Mouse (Mus musculus) forebrain, embryonic 12.5 days (tissue): ENCODE results near the gene Sept8. TPM values are rescaled to one million over a fixed set of nuclear protein-coding genes. Genes with fewer than 3 reads are reported as not detected.

Experiments used
- ATAC-seq: fragments of 200-750 bp; cut with Nextera tagmentation; 2 replicates; pipeline ENCODE4 v1.8.0; 2017; ENCODE audit warnings: moderate TSS enrichment; ENCODE audit not compliant: low FRiP score
- H3K27ac ChIP-seq: fragments of 300-500 bp; sonication (generic); 2 replicates; pipeline ENCODE4 v1.5.1; 2016; ENCODE audit warnings: mild to moderate bottlenecking
- H3K27me3 ChIP-seq: fragments of 300-500 bp; sonication (generic); 2 replicates; pipeline ENCODE4 v1.6.1; 2016; ENCODE audit warnings: mild to moderate bottlenecking
- H3K36me3 ChIP-seq: fragments of 300-500 bp; sonication (generic); replicated peaks from 2 replicates; pipeline ENCODE4 v1.6.1; 2016; ENCODE audit warnings: mild to moderate bottlenecking
- H3K4me1 ChIP-seq: fragments of 300-500 bp; sonication (generic); 2 replicates; pipeline ENCODE4 v1.6.1; 2016
- H3K4me2 ChIP-seq: fragments of 300-500 bp; sonication (generic); 2 replicates; pipeline ENCODE4 v1.6.1; 2016; ENCODE audit warnings: mild to moderate bottlenecking, moderate library complexity
- H3K4me3 ChIP-seq: fragments of 300-500 bp; sonication (generic); replicated peaks from 2 replicates; pipeline ENCODE4 v1.5.1; 2016; ENCODE audit warnings: mild to moderate bottlenecking
- H3K9ac ChIP-seq: fragments of 300-500 bp; sonication (generic); 2 replicates; pipeline ENCODE4 v1.6.1; 2016; ENCODE audit warnings: mild to moderate bottlenecking
- H3K9me3 ChIP-seq: fragments of 300-500 bp; sonication (generic); 2 replicates; pipeline ENCODE4 v1.6.1; 2016
- WGBS: fragments of 180-500 bp; shearing (Covaris S2); methylation state at CpG from one replicate; pipeline ENCODE4 v1.1.7; 2016; 5-methylcytosine and 5-hydroxymethylcytosine counted together
- polyA plus RNA-seq: library from polyadenylated mRNA; unstranded; fragments of >200 nt; fragmentation: Nextera tagmentation; extraction: Ambion mirVana; gene quantifications from 2 replicates; pipeline ENCODE4 v1.2.1, GENCODE M21; 2016

The Sept8 gene
- 22.5 and 23.7 TPM in 2 replicates for polyA plus RNA-seq

DNA sequence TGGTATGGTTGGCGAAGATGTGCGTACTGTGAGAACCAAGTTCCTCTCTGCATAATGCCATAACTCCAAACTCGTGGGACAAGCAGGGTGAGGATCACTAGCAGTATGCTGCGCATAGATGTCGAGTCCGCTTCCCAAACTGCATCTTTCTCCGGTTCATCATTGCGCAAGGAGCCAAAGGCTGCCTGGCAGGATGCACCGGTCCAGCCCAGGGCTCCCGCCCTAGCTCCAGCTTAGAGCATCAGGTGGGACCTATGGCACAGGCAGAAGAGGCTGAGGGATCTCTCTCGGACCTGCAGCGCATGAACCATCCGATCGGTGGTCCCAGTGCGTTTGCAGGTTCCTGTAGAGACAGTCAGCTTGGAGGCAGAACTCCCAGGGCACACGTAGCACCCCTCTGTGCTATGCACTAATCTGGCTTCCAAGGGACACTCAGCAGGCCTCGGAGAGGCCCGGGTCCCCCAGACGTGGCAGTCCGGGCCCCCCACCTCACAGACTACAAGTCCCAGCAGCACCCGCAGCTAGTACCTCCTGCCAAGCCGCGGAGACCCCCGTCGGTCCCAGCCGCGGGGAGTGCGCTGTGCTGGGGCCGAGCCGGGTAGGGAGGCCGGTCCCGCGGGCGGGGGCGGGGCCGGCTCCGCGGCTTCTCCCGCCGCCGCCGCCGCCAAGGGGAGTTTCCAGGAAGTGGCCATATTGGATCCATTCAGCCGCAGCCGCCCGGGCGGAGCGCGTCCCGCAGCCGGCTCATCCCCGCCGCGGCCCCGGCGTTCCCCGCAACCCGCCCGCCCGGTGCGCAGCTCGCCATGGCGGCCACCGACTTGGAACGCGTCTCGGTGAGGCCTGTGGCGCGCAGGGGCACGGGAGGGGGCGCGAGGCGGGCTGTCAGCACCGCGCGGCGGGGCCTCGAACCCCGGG is at the start of gene Sept8:
Gene Sept8, plus strand, starts transcription at position 51 of the 915 bp plus-strand sequence.
- Histone ChIP-seq H3K27ac (peak within 1 kb of the TSS; percentile 32; the same call in 1 of the 2 replicates), H3K27me3 (peaks cover 18% of the 10 kb centered on the region), H3K9me3 (no peaks in the 10 kb centered on the region), H3K4me1 (peaks cover 30% of the 10 kb centered on the region), H3K36me3 (no peaks in the 10 kb centered on the region), H3K4me2 (peak within 1 kb of the TSS; percentile 75), H3K4me3 (peak within 1 kb of the TSS; percentile 79), H3K9ac (peak within 1 kb of the TSS; percentile 90)
- peak; percentile 87 for ATAC-seq
- WGBS: 5% methylated on average over 65 of the region's 79 CpGs

DNA sequence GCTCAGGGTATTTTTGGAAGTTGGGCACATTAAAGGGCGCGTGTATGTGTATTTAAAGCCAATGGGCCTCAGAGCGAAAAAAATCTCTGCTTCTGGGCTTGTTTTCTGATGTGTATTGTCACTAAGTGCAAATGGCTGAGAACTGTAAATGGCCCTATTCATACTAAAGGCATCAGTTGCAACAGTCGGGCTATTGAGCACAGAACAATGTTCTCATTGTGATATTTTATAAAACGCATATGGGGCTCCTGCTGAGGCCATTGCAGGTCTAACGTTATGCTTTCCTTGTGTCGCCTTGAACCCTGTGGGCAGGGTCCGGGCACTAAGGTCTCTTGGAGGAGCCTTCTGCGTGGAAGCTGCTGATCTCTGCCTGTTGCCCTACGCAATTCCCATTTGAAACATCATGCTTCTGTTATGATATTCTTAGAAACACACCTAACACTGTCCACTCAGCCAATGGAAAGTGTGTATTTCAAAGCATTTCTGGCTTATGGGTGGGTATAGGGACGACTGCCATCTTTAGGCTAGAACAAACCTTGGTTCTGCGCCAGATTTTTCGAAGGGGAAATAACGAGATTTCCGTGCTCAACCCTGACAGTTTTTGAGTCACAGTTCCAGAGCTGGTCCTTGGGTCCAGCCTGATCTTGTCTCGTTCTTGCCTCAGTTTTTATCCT is 49.6 kb upstream of the Sept8 start:
- ATAC-seq: no peak
- H3K36me3 ChIP-seq: no peaks in the 10 kb centered on the region
- 31% methylated on average over 16 of the region's 16 CpGs for WGBS
- H3K4me1 ChIP-seq: peaks cover 30% of the 10 kb centered on the region
- H3K27me3 ChIP-seq: peaks cover 75% of the 10 kb centered on the region
- H3K4me2 ChIP-seq: peak overlapping the region; percentile 57
- H3K9ac ChIP-seq: no peak overlapping the region
- no peak overlapping the region for H3K27ac ChIP-seq
- H3K4me3 ChIP-seq: no peak overlapping the region
- H3K9me3 ChIP-seq: no peaks in the 10 kb centered on the region

DNA sequence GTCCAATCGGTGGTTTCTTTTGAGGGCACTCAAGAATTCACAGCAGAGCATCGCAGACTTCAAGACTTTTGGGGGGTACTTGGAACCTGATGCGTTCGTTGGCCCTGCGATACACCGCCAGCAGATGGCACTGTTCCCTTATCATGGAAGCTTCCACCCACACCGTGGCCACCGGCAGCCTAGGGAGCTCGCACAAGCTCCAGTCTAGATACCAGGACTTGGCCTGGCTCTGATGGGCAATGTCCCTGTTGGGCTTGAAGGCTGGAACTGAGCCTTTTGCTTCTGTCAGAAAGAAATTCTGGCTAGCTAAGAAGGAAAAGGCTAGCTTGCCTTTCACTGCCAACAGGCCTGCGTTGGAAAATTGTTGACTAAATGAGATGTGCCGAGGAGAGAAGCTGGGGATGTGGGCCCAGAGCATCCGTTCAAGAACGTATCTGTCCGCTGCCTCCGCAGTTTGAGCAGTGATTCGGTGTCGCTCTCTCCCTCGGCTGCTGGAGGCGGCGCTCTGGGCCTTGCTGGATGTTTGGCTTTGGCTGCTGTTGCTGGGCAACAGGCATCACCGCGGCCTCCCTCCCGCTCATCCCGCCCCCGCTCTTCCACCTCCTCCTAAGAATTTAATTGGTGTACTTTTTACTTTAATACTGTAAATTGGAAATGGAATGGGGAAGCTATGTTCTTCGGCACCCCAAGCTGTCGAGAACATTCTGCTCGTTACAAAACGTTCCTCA is 48.9 kb upstream of the Sept8 start, which contains the start of gene Gm9837:
Gene Gm9837, minus strand, starts transcription at position 512 of the 728 bp plus-strand sequence.
- Histone ChIP-seq H3K9me3 (no peaks in the 10 kb centered on the region), H3K36me3 (no peaks in the 10 kb centered on the region), H3K27ac (peak within 1 kb of the TSS; percentile 31; the same call in 1 of the 2 replicates), H3K9ac (peak within 1 kb of the TSS; percentile 41), H3K4me1 (peaks cover 30% of the 10 kb centered on the region), H3K4me3 (peak within 1 kb of the TSS; percentile 25), H3K27me3 (peaks cover 68% of the 10 kb centered on the region), H3K4me2 (peak within 1 kb of the TSS; percentile 57)
- ATAC-seq: peak; percentile 81
- WGBS: 1% methylated on average over 29 of the region's 29 CpGs

DNA sequence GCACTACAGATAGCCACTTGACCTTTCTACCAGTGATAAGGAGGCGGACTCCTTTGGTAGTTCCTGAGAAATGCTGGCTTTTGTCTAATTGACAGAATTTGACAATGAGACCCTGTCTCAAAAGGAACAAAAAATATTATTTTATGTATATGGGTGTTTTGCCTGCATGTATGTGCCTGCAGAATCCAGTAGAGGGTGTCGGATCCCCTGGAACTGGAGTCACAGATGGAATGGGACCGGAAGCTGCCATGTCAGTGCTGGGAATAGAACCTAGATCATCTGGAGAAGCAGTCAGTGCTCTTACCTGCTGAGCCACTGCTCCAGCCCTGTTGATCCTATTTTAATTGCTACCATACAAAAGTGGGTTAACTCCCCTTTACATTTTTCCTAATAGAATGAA is 46.3 kb upstream of the Sept8 start:
- H3K4me2 ChIP-seq: no peak overlapping the region
- peaks cover 47% of the 10 kb centered on the region for H3K27me3 ChIP-seq
- no peaks in the 10 kb centered on the region for H3K9me3 ChIP-seq
- H3K4me1 ChIP-seq: peaks cover 35% of the 10 kb centered on the region
- no peak overlapping the region for H3K9ac ChIP-seq
- no peaks in the 10 kb centered on the region for H3K36me3 ChIP-seq
- WGBS: 87% methylated on average over 3 of the region's 3 CpGs
- ATAC-seq: no peak
- no peak overlapping the region for H3K27ac ChIP-seq
- H3K4me3 ChIP-seq: no peak overlapping the region

DNA sequence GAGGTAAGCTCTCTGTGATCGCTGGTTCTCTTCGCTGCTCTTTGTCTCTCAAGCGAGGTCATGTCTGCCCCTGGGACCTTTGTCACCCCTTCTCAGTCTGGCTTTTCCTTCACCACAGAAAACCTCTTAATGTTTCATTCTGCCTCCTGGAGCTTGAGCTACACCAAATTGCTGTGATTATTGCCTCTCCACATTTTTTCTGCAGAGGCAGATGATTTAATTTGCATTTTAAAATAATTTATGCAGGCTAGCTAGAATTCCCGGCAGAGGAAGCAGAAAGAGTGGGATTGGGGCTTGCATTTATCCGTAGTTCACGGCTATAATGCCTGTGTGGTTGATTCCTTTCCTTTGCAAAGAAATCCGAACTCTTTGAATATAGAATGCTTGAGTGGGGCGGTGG is 43.4 kb upstream of the Sept8 start:
- 17% methylated on average over 8 of the region's 8 CpGs for WGBS
- Histone ChIP-seq H3K27me3 (peaks cover 61% of the 10 kb centered on the region), H3K4me3 (no peak overlapping the region)

DNA sequence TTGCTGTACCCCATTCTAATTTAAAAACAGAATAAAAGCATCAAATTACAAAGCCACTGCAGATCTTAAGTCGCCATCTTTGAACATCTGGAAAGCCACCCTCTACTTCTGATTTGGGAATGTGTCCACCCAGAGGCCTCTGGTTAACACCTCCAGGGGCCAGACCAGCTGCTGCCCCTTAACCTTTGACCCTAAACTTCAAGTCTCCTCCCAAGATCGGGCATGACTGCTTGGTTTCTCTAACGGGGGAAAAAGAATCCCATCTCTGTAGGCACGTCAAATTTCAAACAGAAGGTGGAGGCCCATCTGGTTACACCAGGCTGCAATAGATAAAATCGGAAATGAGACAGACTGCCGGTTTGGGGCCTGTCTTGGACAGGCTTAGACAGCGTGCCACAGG is 41.2 kb upstream of the Sept8 start:
- 55% methylated on average over 7 of the region's 7 CpGs for WGBS
- no peak for ATAC-seq
- peaks cover 65% of the 10 kb centered on the region for H3K27me3 ChIP-seq
- H3K36me3 ChIP-seq: no peaks in the 10 kb centered on the region
- 0 out of 2 replicates have a peak, but pooled peaks cover 4% of the 10 kb centered on the region for H3K9me3 ChIP-seq
- H3K4me3 ChIP-seq: 0 out of 2 replicates have a peak overlapping the region, but pooled peaks have one; percentile 48
- peaks cover 33% of the 10 kb centered on the region for H3K4me1 ChIP-seq
- no peak overlapping the region for H3K9ac ChIP-seq
- H3K27ac ChIP-seq: no peak overlapping the region
- H3K4me2 ChIP-seq: no peak overlapping the region

More for the DNA sequence above, 43.4 kb upstream of the Sept8 start:
- Histone ChIP-seq H3K4me1 (peaks cover 40% of the 10 kb centered on the region), H3K4me2 (peak overlapping the region; percentile 32), H3K9me3 (0 out of 2 replicates have a peak, but pooled peaks cover 4% of the 10 kb centered on the region), H3K27ac (peak overlapping the region; percentile 79), H3K9ac (no peak overlapping the region), H3K36me3 (no peaks in the 10 kb centered on the region)
- 0 out of 2 replicates have a peak, but pooled peaks have one; percentile 27 for ATAC-seq

DNA sequence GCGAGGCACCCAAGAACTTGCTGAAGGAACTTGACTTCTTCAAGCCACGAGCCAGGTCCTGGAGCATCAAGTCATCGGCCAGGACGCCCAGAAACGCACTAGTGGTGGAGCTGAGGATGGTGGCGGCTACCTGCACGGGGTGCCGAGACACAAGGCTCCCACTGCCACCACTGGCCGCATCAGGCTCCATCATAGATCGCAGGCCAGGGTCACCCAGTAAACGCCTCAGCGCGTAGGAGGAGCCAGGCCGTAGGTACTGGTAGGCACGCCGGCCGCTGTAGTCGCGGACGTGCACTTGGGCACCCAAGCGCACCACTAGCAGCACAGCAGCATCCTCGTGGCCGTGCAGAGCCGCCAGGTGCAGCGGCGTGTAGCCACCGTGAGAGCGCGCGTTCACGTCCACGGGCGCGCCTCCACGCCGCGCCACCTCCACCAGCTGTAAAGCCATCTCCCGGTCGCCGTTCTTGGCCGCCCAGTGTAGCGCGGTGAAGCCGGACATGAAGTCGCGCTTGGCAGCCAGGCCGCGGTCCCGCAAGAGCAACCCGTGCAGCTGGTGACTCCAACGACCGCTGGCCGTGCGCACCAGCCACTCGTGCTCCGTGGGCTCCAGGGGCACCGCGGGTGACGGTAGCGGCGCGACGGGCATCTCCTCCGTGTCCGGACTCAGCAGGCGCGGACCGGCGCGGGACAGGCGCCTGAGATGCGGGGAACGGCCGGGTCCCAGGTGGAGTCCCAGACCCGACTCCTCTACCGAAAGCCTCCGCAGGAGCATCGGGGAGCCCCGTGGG is 40.5 kb upstream of the Sept8 start:
- 4% methylated on average over 74 of the region's 79 CpGs for WGBS
- peak overlapping the region; percentile 48; the same call in 1 of the 2 replicates for H3K9ac ChIP-seq
- H3K9me3 ChIP-seq: 0 out of 2 replicates have a peak, but pooled peaks cover 4% of the 10 kb centered on the region
- H3K27ac ChIP-seq: no peak overlapping the region
- no peak for ATAC-seq
- H3K27me3 ChIP-seq: peaks cover 66% of the 10 kb centered on the region
- H3K36me3 ChIP-seq: no peaks in the 10 kb centered on the region
- H3K4me3 ChIP-seq: peak overlapping the region; percentile 48
- H3K4me1 ChIP-seq: peaks cover 33% of the 10 kb centered on the region
- peak overlapping the region; percentile 72 for H3K4me2 ChIP-seq

DNA sequence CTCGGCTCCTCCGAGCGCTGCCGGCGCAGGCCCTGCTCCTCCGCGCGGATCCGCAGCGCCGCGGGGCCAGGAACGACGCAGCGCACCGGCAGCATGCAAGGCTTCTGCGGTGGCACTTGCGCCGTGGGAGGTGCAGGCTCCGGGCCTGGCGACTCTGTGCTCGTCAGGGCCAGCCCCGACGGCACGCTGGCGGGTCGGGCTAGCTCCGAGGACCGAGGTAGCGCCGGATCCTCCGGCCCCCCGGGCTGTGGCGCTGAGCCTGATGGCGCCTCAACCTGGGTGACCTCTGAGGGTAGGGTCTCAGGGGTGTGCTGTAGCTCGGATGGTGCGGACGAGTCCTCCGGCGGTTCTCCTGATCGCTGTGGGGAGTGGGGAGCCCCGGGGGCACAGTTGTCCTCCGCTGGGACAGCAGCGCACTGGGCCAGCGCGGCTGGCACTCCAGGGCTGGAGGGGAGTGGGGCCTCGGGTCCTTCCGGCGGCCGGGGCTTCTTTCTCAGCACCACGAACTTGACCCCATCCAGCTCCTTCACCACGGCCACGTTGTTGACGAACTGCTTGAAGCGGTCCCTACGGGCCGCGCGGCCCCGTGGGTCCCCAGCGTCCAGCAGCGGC is 39.8 kb upstream of the Sept8 start:
- 0 out of 2 replicates have a peak, but pooled peaks cover 4% of the 10 kb centered on the region for H3K9me3 ChIP-seq
- 1% methylated on average over 62 of the region's 62 CpGs for WGBS
- H3K4me3 ChIP-seq: peak overlapping the region; percentile 48
- peak overlapping the region; percentile 72 for H3K4me2 ChIP-seq
- peak overlapping the region; percentile 48 for H3K9ac ChIP-seq
- peaks cover 33% of the 10 kb centered on the region for H3K4me1 ChIP-seq
- H3K27ac ChIP-seq: peak overlapping the region; percentile 46; the same call in 1 of the 2 replicates
- peaks cover 62% of the 10 kb centered on the region for H3K27me3 ChIP-seq
- ATAC-seq: 0 out of 2 replicates have a peak, but pooled peaks have one; percentile 39
- no peaks in the 10 kb centered on the region for H3K36me3 ChIP-seq

DNA sequence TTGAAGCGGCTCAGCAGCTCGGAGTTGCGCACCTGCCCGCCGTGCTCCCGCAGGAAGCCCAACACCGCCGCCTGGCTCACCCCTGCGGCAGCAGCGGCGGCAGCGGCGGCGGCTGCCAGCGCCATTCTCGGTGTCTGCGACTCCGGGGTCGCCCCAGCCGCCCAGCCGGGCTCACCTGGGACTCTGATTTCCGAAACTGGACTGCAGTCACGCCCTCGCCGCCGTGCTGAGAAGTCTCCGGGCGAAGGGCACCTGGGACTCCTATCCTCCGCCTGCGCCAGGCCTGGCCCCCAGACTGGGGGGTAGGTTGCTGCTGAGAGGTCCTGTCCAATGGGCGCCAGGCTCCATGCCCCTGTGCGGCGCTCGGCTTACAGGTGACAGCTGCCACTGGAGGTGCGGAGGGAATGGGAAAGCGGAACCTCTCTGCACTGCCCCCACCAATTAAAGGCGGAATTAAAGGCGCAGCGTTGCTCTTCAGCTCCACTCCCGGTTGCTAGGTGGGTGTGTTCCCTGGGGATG is 39.2 kb upstream of the Sept8 start, which contains the start of the genes Gm9945 and Sowaha:
Gene Gm9945, plus strand, starts transcription at position 384 of the 519 bp plus-strand sequence.
Gene Sowaha, minus strand, starts transcription at position 492 of the 519 bp plus-strand sequence.
- peak; percentile 40; the same call in 1 of the 2 replicates for ATAC-seq
- WGBS: 5% methylated on average over 40 of the region's 40 CpGs
- no peaks in the 10 kb centered on the region for H3K36me3 ChIP-seq

DNA sequence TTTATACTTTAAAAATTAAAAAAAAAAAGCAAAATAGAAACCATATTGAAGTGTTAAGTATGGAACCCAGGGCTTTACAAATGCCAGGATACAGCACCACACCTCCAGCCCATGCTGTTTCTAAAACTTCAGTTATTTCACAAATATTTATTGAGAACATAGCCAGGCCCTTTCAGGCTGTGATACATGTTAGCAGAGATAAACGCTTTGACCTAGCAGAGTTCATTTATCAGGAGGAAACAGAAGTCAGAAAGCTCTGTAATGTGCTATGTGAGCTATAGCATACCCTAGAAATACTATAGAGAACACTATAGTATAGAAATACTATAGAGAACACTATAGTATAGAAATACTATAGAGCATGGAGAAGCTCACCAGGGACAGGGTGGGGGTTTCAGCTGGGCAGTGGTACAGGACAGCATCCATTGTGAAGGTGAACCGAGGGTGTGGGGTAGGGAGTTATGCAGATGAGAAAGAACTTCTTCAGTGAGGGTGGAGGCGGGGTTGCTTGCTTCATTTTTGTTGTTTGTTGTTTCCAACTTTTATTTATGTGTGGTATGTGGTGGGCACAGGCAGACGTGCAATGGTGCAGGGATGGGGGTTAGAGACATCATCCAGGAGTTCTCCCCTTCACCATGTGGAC is 37.8 kb upstream of the Sept8 start:
- ATAC-seq: no peak
- WGBS: 78% methylated on average over 4 of the region's 4 CpGs
- no peak overlapping the region for H3K4me2 ChIP-seq
- no peak overlapping the region for H3K27ac ChIP-seq
- H3K36me3 ChIP-seq: no peaks in the 10 kb centered on the region
- no peak overlapping the region for H3K4me3 ChIP-seq
- 0 out of 2 replicates have a peak, but pooled peaks cover 4% of the 10 kb centered on the region for H3K9me3 ChIP-seq
- peaks cover 65% of the 10 kb centered on the region for H3K27me3 ChIP-seq
- no peak overlapping the region for H3K9ac ChIP-seq
- H3K4me1 ChIP-seq: peaks cover 23% of the 10 kb centered on the region

More for the DNA sequence above, 39.2 kb upstream of the Sept8 start, which contains the start of the genes Gm9945 and Sowaha:
- Histone ChIP-seq H3K4me2 (peak within 1 kb of the TSS; percentile 72), H3K27me3 (peaks cover 60% of the 10 kb centered on the region), H3K4me3 (peak within 1 kb of the TSS; percentile 48), H3K4me1 (peaks cover 33% of the 10 kb centered on the region), H3K9ac (peak within 1 kb of the TSS; percentile 48), H3K9me3 (0 out of 2 replicates have a peak, but pooled peaks cover 4% of the 10 kb centered on the region), H3K27ac (peak within 1 kb of the TSS; percentile 46; the same call in 1 of the 2 replicates)
